Mouse (Mus musculus) liver, embryonic 11.5 days (tissue): ENCODE measurements around the gene Wee1. TPM values are rescaled to one million over a fixed set of nuclear protein-coding genes. Genes with fewer than 3 reads are reported as not detected.

ENCODE experiments used
- ATAC-seq: fragments of 200-750 bp; cut with Nextera tagmentation; replicated peaks from 2 replicates; pipeline ENCODE4 v1.8.0; 2017; ENCODE audit warnings: moderate number of reproducible peaks, mild to moderate bottlenecking, moderate TSS enrichment, moderate library complexity; ENCODE audit not compliant: low FRiP score
- DNase-seq: peaks from one replicate; pipeline ENCODE4 v3.0.0-alpha.2; 2017; ENCODE audit warnings: low spot score
- H3K27ac ChIP-seq: fragments of 300-500 bp; sonication (generic); 2 replicates; pipeline ENCODE4 v1.5.1; 2014; ENCODE audit warnings: mild to moderate bottlenecking, low read depth, low read length, control low read depth
- H3K27me3 ChIP-seq: fragments of 300-500 bp; sonication (generic); replicated peaks from 2 replicates; pipeline ENCODE4 v1.6.1; 2014; ENCODE audit warnings: low read length, mixed read lengths; ENCODE audit not compliant: control insufficient read depth, insufficient read depth
- H3K36me3 ChIP-seq: fragments of 300-500 bp; sonication (generic); 2 replicates; pipeline ENCODE4 v1.6.1; 2014; ENCODE audit warnings: mild to moderate bottlenecking, low read length, moderate library complexity, mixed read lengths; ENCODE audit not compliant: control insufficient read depth, insufficient read depth
- H3K4me1 ChIP-seq: fragments of 300-500 bp; sonication (generic); replicated peaks from 2 replicates; pipeline ENCODE4 v1.6.1; 2014; ENCODE audit warnings: low read length, mixed read lengths; ENCODE audit not compliant: control insufficient read depth, insufficient read depth
- H3K4me2 ChIP-seq: fragments of 300-500 bp; sonication (generic); 2 replicates; pipeline ENCODE4 v1.6.1; 2014; ENCODE audit warnings: mild to moderate bottlenecking, control low read depth, moderate library complexity
- H3K4me3 ChIP-seq: fragments of 300-500 bp; sonication (generic); 2 replicates; pipeline ENCODE4 v1.5.1; 2014; ENCODE audit warnings: low read depth, low read length, control low read depth
- H3K9ac ChIP-seq: fragments of 300-500 bp; sonication (generic); 2 replicates; pipeline ENCODE4 v1.6.1; 2014; ENCODE audit warnings: low read depth, low read length, control low read depth
- H3K9me3 ChIP-seq: fragments of 300-500 bp; sonication (generic); 2 replicates; pipeline ENCODE4 v1.6.1; 2016; ENCODE audit warnings: low read length, inconsistent platforms, mixed read lengths; ENCODE audit not compliant: control insufficient read depth
- WGBS: fragments of 180-500 bp; shearing (Covaris S2); extraction: QIAGEN DNeasy Blood & Tissue Kit; methylation state at CpG from one replicate; pipeline ENCODE4 v1.1.7; 2014; 5-methylcytosine and 5-hydroxymethylcytosine counted together
- polyA plus RNA-seq: library from polyadenylated mRNA; unstranded; fragments of >200 nt; fragmentation: Nextera tagmentation; extraction: Ambion mirVana; gene quantifications from 2 replicates; pipeline ENCODE4 v1.2.1, GENCODE M21; 2014

Wee1 gene
- polyA plus RNA-seq, 1 experiment from 2014 or later: 26.5 TPM

GRCm38 (mm10) chr7:110116731-110117291 is 5.0 kb upstream of the Wee1 start:
- Histone ChIP-seq H3K4me1 (0 out of 2 replicates have a peak, but pooled peaks cover 9% of the 10 kb centered on the region), H3K4me2 (no peak overlapping the region), H3K4me3 (no peak overlapping the region), H3K27me3 (no peaks in the 10 kb centered on the region), H3K27ac (no peak overlapping the region), H3K9ac (no peak overlapping the region), H3K9me3 (no peaks in the 10 kb centered on the region), H3K36me3 (no peaks in the 10 kb centered on the region)
- ATAC-seq (no peak), DNase-seq (no peak)
- WGBS: 54% methylated on average over 1 of the region's 1 CpGs

- H3K4me1 ChIP-seq: 0 out of 2 replicates have a peak, but pooled peaks cover 9% of the 10 kb centered on the region
- no peak overlapping the region for H3K4me2 ChIP-seq
- H3K27me3 ChIP-seq: no peaks in the 10 kb centered on the region
- H3K9me3 ChIP-seq: no peaks in the 10 kb centered on the region
- DNase-seq (no peak), ATAC-seq (no peak)
- WGBS: 83% methylated on average over 2 of the region's 2 CpGs
- H3K4me3 ChIP-seq: no peak overlapping the region
- no peak overlapping the region for H3K9ac ChIP-seq
- no peak overlapping the region for H3K27ac ChIP-seq
- no peaks in the 10 kb centered on the region for H3K36me3 ChIP-seq
These were observed 3.4 kb upstream of the Wee1 start for GRCm38 (mm10) chr7:110118448-110118847.

GRCm38 (mm10) chr7:110120157-110120784 is 1.6 kb upstream of the Wee1 start:
- 73% methylated on average over 2 of the region's 2 CpGs for WGBS
- Histone ChIP-seq H3K27me3 (no peaks in the 10 kb centered on the region), H3K4me1 (peaks cover 14% of the 10 kb centered on the region; the same call in 1 of the 2 replicates), H3K4me2 (peak overlapping the region; percentile 84), H3K9ac (peak overlapping the region; percentile 42; the same call in 1 of the 2 replicates), H3K27ac (no peak overlapping the region), H3K9me3 (no peaks in the 10 kb centered on the region), H3K4me3 (0 out of 2 replicates have a peak overlapping the region, but pooled peaks have one; percentile 99), H3K36me3 (no peaks in the 10 kb centered on the region)
- DNase-seq (no peak), ATAC-seq (no peak)

GRCm38 (mm10) chr7:110121162-110121515 is 707 bp upstream of the Wee1 start:
- no peaks in the 10 kb centered on the region for H3K27me3 ChIP-seq
- H3K9me3 ChIP-seq: no peaks in the 10 kb centered on the region
- H3K4me3 ChIP-seq: peak overlapping the region; percentile 99
- no peaks in the 10 kb centered on the region for H3K36me3 ChIP-seq
- peaks cover 14% of the 10 kb centered on the region; the same call in 1 of the 2 replicates for H3K4me1 ChIP-seq
- peak overlapping the region; percentile 82 for H3K27ac ChIP-seq
- DNase-seq: no peak
- ATAC-seq: no peak
- peak overlapping the region; percentile 84 for H3K4me2 ChIP-seq
- 3% methylated on average over 9 of the region's 9 CpGs for WGBS
- H3K9ac ChIP-seq: peak overlapping the region; percentile 70

GRCm38 (mm10) chr7:110122289-110122564 is 381 bp downstream of the Wee1 start:
- H3K27ac ChIP-seq: peak overlapping the region; percentile 96
- no peak for DNase-seq
- peaks cover 6% of the 10 kb centered on the region for H3K36me3 ChIP-seq
- H3K4me2 ChIP-seq: peak overlapping the region; percentile 70
- H3K9ac ChIP-seq: peak overlapping the region; percentile 97
- H3K4me1 ChIP-seq: peaks cover 14% of the 10 kb centered on the region; the same call in 1 of the 2 replicates
- H3K9me3 ChIP-seq: no peaks in the 10 kb centered on the region
- ATAC-seq: no peak; the same call in 1 of the 2 replicates
- H3K4me3 ChIP-seq: peak overlapping the region; percentile 99
- WGBS: under 1% methylated on average over 27 of the region's 27 CpGs
- H3K27me3 ChIP-seq: no peaks in the 10 kb centered on the region

- H3K36me3 ChIP-seq: peaks cover 10% of the 10 kb centered on the region
- H3K27me3 ChIP-seq: no peaks in the 10 kb centered on the region
- peak overlapping the region; percentile 99 for H3K4me3 ChIP-seq
- peak overlapping the region; percentile 70 for H3K4me2 ChIP-seq
- no peaks in the 10 kb centered on the region for H3K9me3 ChIP-seq
- under 1% methylated on average over 74 of the region's 74 CpGs for WGBS
- peaks cover 14% of the 10 kb centered on the region; the same call in 1 of the 2 replicates for H3K4me1 ChIP-seq
- peak; percentile 76 for DNase-seq
- ATAC-seq: peak; percentile 15
- peak overlapping the region; percentile 97 for H3K9ac ChIP-seq
- peak overlapping the region; percentile 96 for H3K27ac ChIP-seq
These were observed 948 bp downstream of the Wee1 start for GRCm38 (mm10) chr7:110122565-110123422.

GRCm38 (mm10) chr7:110123844-110124555 is 2.2 kb downstream of the Wee1 start:
- ATAC-seq: no peak
- H3K4me3 ChIP-seq: peak overlapping the region; percentile 99
- peaks cover 14% of the 10 kb centered on the region; the same call in 1 of the 2 replicates for H3K4me1 ChIP-seq
- H3K9me3 ChIP-seq: no peaks in the 10 kb centered on the region
- H3K36me3 ChIP-seq: peaks cover 15% of the 10 kb centered on the region
- peak overlapping the region; percentile 97 for H3K9ac ChIP-seq
- no peak overlapping the region for H3K27ac ChIP-seq
- WGBS: 38% methylated on average over 12 of the region's 12 CpGs
- no peaks in the 10 kb centered on the region for H3K27me3 ChIP-seq
- DNase-seq: no peak
- peak overlapping the region; percentile 70 for H3K4me2 ChIP-seq

GRCm38 (mm10) chr7:110128566-110128965 is 6.7 kb downstream of the Wee1 start:
- Histone ChIP-seq H3K4me2 (no peak overlapping the region), H3K4me3 (no peak overlapping the region), H3K27me3 (no peaks in the 10 kb centered on the region), H3K9ac (no peak overlapping the region), H3K27ac (no peak overlapping the region), H3K36me3 (peaks cover 34% of the 10 kb centered on the region), H3K9me3 (no peaks in the 10 kb centered on the region), H3K4me1 (peaks cover 6% of the 10 kb centered on the region; the same call in 1 of the 2 replicates)
- ATAC-seq (no peak), DNase-seq (no peak)
- WGBS: 77% methylated on average over 2 of the region's 2 CpGs
